Mouse (Mus musculus): Measurements from ENCODE around the gene Cpn2. TPM values are rescaled to one million over a fixed set of nuclear protein-coding genes. Genes with fewer than 3 reads are reported as not detected.

Cpn2 gene
- polyA plus RNA-seq, 1 experiment from 2014 or later, result not detected

- H3K4me1 ChIP-seq (ENCODE audit: control insufficient read depth, insufficient read depth, low read length), result no peaks in the 10 kb centered on the region
- 72% methylated on average over 8 of the region's 8 CpGs for WGBS
- no peak overlapping the region for H3K4me2 ChIP-seq (ENCODE audit: low read depth, low read length)
- no peak overlapping the region for H3K27ac ChIP-seq (ENCODE audit: low read depth, low read length)
- H3K36me3 ChIP-seq (ENCODE audit: control insufficient read depth, insufficient read depth, low read length), result no peaks in the 10 kb centered on the region
- H3K9me3 ChIP-seq (ENCODE audit: control insufficient read depth, low read length), result no peaks in the 10 kb centered on the region
- no peaks in the 10 kb centered on the region for H3K27me3 ChIP-seq (ENCODE audit: control insufficient read depth, insufficient read depth, low read length)
- no peak for ATAC-seq (ENCODE audit: low read depth)
- H3K9ac ChIP-seq (replicated peaks; ENCODE audit: low read depth, low read length), result no peak overlapping the region
- H3K4me3 ChIP-seq (ENCODE audit: low read depth, low read length), result no peak overlapping the region
These were observed 4.0 kb upstream of the Cpn2 start for GRCm38 (mm10) chr16:30271223-30271761.

GRCm38 (mm10) chr16:30266561-30266960 is 738 bp downstream of the Cpn2 start:
- no peak overlapping the region for H3K27ac ChIP-seq (ENCODE audit: low read depth, low read length)
- H3K36me3 ChIP-seq (ENCODE audit: control insufficient read depth, insufficient read depth, low read length), result no peaks in the 10 kb centered on the region
- no peaks in the 10 kb centered on the region for H3K9me3 ChIP-seq (ENCODE audit: control insufficient read depth, low read length)
- H3K4me1 ChIP-seq (ENCODE audit: control insufficient read depth, insufficient read depth, low read length), result no peaks in the 10 kb centered on the region
- H3K4me3 ChIP-seq (ENCODE audit: low read depth, low read length), result no peak overlapping the region
- no peak overlapping the region for H3K9ac ChIP-seq (replicated peaks; ENCODE audit: low read depth, low read length)
- 89% methylated on average over 5 of the region's 5 CpGs for WGBS
- no peak overlapping the region for H3K4me2 ChIP-seq (ENCODE audit: low read depth, low read length)
- no peaks in the 10 kb centered on the region for H3K27me3 ChIP-seq (ENCODE audit: control insufficient read depth, insufficient read depth, low read length)
- ATAC-seq (ENCODE audit: low read depth), result no peak

- H3K27me3 ChIP-seq (ENCODE audit: control insufficient read depth, insufficient read depth, low read length), result no peaks in the 10 kb centered on the region
- no peak overlapping the region for H3K4me3 ChIP-seq (ENCODE audit: low read depth, low read length)
- no peak overlapping the region for H3K9ac ChIP-seq (replicated peaks; ENCODE audit: low read depth, low read length)
- no peaks in the 10 kb centered on the region for H3K9me3 ChIP-seq (ENCODE audit: control insufficient read depth, low read length)
- ATAC-seq (ENCODE audit: low read depth), result no peak
- H3K36me3 ChIP-seq (ENCODE audit: control insufficient read depth, insufficient read depth, low read length), result no peaks in the 10 kb centered on the region
- no peak overlapping the region for H3K4me2 ChIP-seq (ENCODE audit: low read depth, low read length)
- H3K4me1 ChIP-seq (ENCODE audit: control insufficient read depth, insufficient read depth, low read length), result no peaks in the 10 kb centered on the region
- H3K27ac ChIP-seq (ENCODE audit: low read depth, low read length), result no peak overlapping the region
- 83% methylated on average over 4 of the region's 4 CpGs for WGBS
These were observed 1.7 kb downstream of the Cpn2 start for GRCm38 (mm10) chr16:30265611-30266010.

- H3K4me2 ChIP-seq (ENCODE audit: low read depth, low read length), result no peak overlapping the region
- 60% methylated on average over 4 of the region's 4 CpGs for WGBS
- H3K4me1 ChIP-seq (ENCODE audit: control insufficient read depth, insufficient read depth, low read length), result no peaks in the 10 kb centered on the region
- no peaks in the 10 kb centered on the region for H3K36me3 ChIP-seq (ENCODE audit: control insufficient read depth, insufficient read depth, low read length)
- no peak for ATAC-seq (ENCODE audit: low read depth)
- no peak overlapping the region for H3K9ac ChIP-seq (replicated peaks; ENCODE audit: low read depth, low read length)
- no peaks in the 10 kb centered on the region for H3K27me3 ChIP-seq (ENCODE audit: control insufficient read depth, insufficient read depth, low read length)
- H3K4me3 ChIP-seq (ENCODE audit: low read depth, low read length), result no peak overlapping the region
- no peak overlapping the region for H3K27ac ChIP-seq (ENCODE audit: low read depth, low read length)
- H3K9me3 ChIP-seq (ENCODE audit: control insufficient read depth, low read length), result no peaks in the 10 kb centered on the region
These were observed 4.1 kb downstream of the Cpn2 start for GRCm38 (mm10) chr16:30263156-30263555.

GRCm38 (mm10) chr16:30262664-30263063 is 4.6 kb downstream of the Cpn2 start:
- Histone ChIP-seq H3K4me1 (ENCODE audit: control insufficient read depth, insufficient read depth, low read length) (no peaks in the 10 kb centered on the region), H3K9me3 (ENCODE audit: control insufficient read depth, low read length) (no peaks in the 10 kb centered on the region), H3K4me3 (ENCODE audit: low read depth, low read length) (no peak overlapping the region), H3K4me2 (ENCODE audit: low read depth, low read length) (no peak overlapping the region), H3K27ac (ENCODE audit: low read depth, low read length) (no peak overlapping the region), H3K9ac (replicated peaks; ENCODE audit: low read depth, low read length) (no peak overlapping the region), H3K36me3 (ENCODE audit: control insufficient read depth, insufficient read depth, low read length) (no peaks in the 10 kb centered on the region), H3K27me3 (ENCODE audit: control insufficient read depth, insufficient read depth, low read length) (no peaks in the 10 kb centered on the region)
- WGBS, result 0% methylated on average over 2 of the region's 2 CpGs
- ATAC-seq (ENCODE audit: low read depth), result 0 out of 2 replicates have a peak, but pooled peaks have one; percentile 21

GRCm38 (mm10) chr16:30262157-30262556 is 5.1 kb downstream of the Cpn2 start:
- Histone ChIP-seq H3K9me3 (ENCODE audit: control insufficient read depth, low read length) (no peaks in the 10 kb centered on the region), H3K4me1 (ENCODE audit: control insufficient read depth, insufficient read depth, low read length) (no peaks in the 10 kb centered on the region), H3K27ac (ENCODE audit: low read depth, low read length) (no peak overlapping the region), H3K4me3 (ENCODE audit: low read depth, low read length) (no peak overlapping the region), H3K4me2 (ENCODE audit: low read depth, low read length) (no peak overlapping the region), H3K27me3 (ENCODE audit: control insufficient read depth, insufficient read depth, low read length) (no peaks in the 10 kb centered on the region), H3K9ac (replicated peaks; ENCODE audit: low read depth, low read length) (no peak overlapping the region), H3K36me3 (ENCODE audit: control insufficient read depth, insufficient read depth, low read length) (no peaks in the 10 kb centered on the region)
- 90% methylated on average over 10 of the region's 10 CpGs for WGBS
- no peak for ATAC-seq (ENCODE audit: low read depth)

GRCm38 (mm10) chr16:30261341-30261740 is 6.0 kb downstream of the Cpn2 start:
- H3K4me1 ChIP-seq (ENCODE audit: control insufficient read depth, insufficient read depth, low read length), result no peaks in the 10 kb centered on the region
- no peaks in the 10 kb centered on the region for H3K27me3 ChIP-seq (ENCODE audit: control insufficient read depth, insufficient read depth, low read length)
- WGBS, result 88% methylated on average over 9 of the region's 9 CpGs
- H3K4me2 ChIP-seq (ENCODE audit: low read depth, low read length), result no peak overlapping the region
- no peaks in the 10 kb centered on the region for H3K9me3 ChIP-seq (ENCODE audit: control insufficient read depth, low read length)
- no peaks in the 10 kb centered on the region for H3K36me3 ChIP-seq (ENCODE audit: control insufficient read depth, insufficient read depth, low read length)
- H3K4me3 ChIP-seq (ENCODE audit: low read depth, low read length), result no peak overlapping the region
- H3K27ac ChIP-seq (ENCODE audit: low read depth, low read length), result no peak overlapping the region
- no peak for ATAC-seq (ENCODE audit: low read depth)
- H3K9ac ChIP-seq (replicated peaks; ENCODE audit: low read depth, low read length), result no peak overlapping the region

- Histone ChIP-seq H3K9ac (replicated peaks; ENCODE audit: low read depth, low read length) (no peak overlapping the region), H3K9me3 (ENCODE audit: control insufficient read depth, low read length) (no peaks in the 10 kb centered on the region), H3K4me3 (ENCODE audit: low read depth, low read length) (no peak overlapping the region), H3K4me2 (ENCODE audit: low read depth, low read length) (no peak overlapping the region), H3K36me3 (ENCODE audit: control insufficient read depth, insufficient read depth, low read length) (no peaks in the 10 kb centered on the region), H3K4me1 (ENCODE audit: control insufficient read depth, insufficient read depth, low read length) (no peaks in the 10 kb centered on the region), H3K27me3 (ENCODE audit: control insufficient read depth, insufficient read depth, low read length) (no peaks in the 10 kb centered on the region), H3K27ac (ENCODE audit: low read depth, low read length) (no peak overlapping the region)
- WGBS, result 89% methylated on average over 15 of the region's 15 CpGs
- no peak for ATAC-seq (ENCODE audit: low read depth)
These were observed 7.2 kb downstream of the Cpn2 start for GRCm38 (mm10) chr16:30260012-30260635.

- no peaks in the 10 kb centered on the region for H3K9me3 ChIP-seq (ENCODE audit: control insufficient read depth, low read length)
- no peak overlapping the region for H3K4me2 ChIP-seq (ENCODE audit: low read depth, low read length)
- no peak overlapping the region for H3K4me3 ChIP-seq (ENCODE audit: low read depth, low read length)
- ATAC-seq (ENCODE audit: low read depth), result no peak
- H3K36me3 ChIP-seq (ENCODE audit: control insufficient read depth, insufficient read depth, low read length), result no peaks in the 10 kb centered on the region
- H3K4me1 ChIP-seq (ENCODE audit: control insufficient read depth, insufficient read depth, low read length), result no peaks in the 10 kb centered on the region
- 87% methylated on average over 10 of the region's 10 CpGs for WGBS
- no peak overlapping the region for H3K9ac ChIP-seq (replicated peaks; ENCODE audit: low read depth, low read length)
- H3K27ac ChIP-seq (ENCODE audit: low read depth, low read length), result no peak overlapping the region
- no peaks in the 10 kb centered on the region for H3K27me3 ChIP-seq (ENCODE audit: control insufficient read depth, insufficient read depth, low read length)
These were observed 7.9 kb downstream of the Cpn2 start for GRCm38 (mm10) chr16:30259444-30259843.

All from neural tube, embryonic 14.5 days (tissue).